ENCODE assay signal across 10 mouse cellular contexts in the genomic region with DNA sequence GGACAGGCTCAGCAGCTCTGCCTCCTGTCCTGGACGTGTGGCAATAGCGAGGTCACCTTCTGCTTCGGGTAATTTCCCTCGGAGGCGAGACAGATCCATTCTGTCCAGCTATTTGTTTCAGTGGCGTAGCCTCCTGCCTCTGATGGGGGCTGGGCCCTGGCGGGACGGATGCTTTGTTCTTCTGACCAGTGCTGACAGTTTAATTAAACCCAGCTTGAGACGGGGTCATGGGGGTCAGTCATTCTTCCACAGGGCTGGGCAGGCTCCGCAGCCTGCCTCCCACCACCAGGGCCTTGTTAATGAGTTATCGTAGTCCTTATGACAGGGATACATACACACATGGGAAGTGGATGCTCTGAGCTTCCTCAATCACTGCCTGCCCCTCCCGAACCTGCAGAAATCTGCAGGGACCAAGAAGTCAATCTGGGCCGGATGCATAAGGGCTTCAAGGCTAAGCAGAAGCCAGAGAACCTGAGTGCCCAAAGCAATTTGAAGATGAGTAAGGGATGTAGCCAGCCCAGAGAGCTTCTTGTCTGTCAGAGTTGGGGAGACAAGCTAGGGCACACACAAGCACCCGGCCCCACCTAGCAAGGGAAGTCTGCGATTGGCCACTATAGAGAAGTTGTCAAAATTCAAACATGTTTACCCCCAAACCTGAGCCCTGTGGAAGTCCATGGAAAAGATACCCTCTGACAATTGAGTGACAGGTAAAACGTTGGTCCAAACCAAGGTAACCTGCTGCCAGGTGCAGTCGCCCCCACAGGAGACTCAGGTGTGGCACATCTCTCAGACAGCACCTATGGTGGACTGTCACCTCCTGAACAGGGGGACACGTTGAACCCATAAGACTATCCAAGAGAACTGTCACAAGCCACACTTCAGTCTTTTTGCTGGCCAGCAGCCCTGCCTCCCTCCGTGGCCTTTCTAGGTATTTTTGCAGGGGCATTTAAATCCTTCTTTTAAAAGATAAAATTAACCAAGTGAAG. TPM values are rescaled to one million over a fixed set of nuclear protein-coding genes. Genes with fewer than 3 reads are reported as not detected.
DNase-seq lines count a peak whose midpoint lies in the region; ATAC-seq lines count a peak whose summit lies in the region.
"Had no signal": no experiment of that assay in that cellular context is flagged by ENCODE, and none has a peak within 500 bp of the region (broad histone marks: within the 10 kb centered on the region; RNA-seq: fewer than 3 reads in every experiment).

No protein-coding gene starts in this region.

- H3K9ac ChIP-seq in hindbrain, embryonic 12.5 days, result no peak overlapping the region
- H3K9ac ChIP-seq in neural tube, embryonic 13.5 days, result peak overlapping the region; percentile 22; the same call in 1 of the 2 replicates
- H3K9ac ChIP-seq: liver, embryonic 13.5 days had no signal

- peak; percentile 79 to 87 for DNase-seq in kidney, postnatal 4 days
- no peak for DNase-seq in kidney, adult 9 months
- DNase-seq in embryo, embryonic 9.5 days (ENCODE audit: extremely low spot score), result peak; percentile 95
- no peak for DNase-seq in gastrocnemius, postnatal 36 days
- DNase-seq in right cerebral cortex, postnatal 4 days, result no peak
- DNase-seq in layer of hippocampus, adult 9-10 months (ENCODE audit: low spot score), result no peak
- DNase-seq: liver, embryonic 13.5 days had no signal

- H3K27ac ChIP-seq in hindbrain, embryonic 12.5 days, result peak overlapping the region; percentile 72
- peak overlapping the region; percentile 35 for H3K27ac ChIP-seq in neural tube, embryonic 13.5 days (replicated peaks)
- H3K27ac ChIP-seq: liver, embryonic 13.5 days had no signal

- no peaks in the 10 kb centered on the region for H3K9me3 ChIP-seq in hindbrain, embryonic 12.5 days (replicated peaks)
- no peaks in the 10 kb centered on the region for H3K9me3 ChIP-seq in neural tube, embryonic 13.5 days
- H3K9me3 ChIP-seq: liver, embryonic 13.5 days had no signal

- peaks cover 42% of the 10 kb centered on the region for H3K4me1 ChIP-seq in hindbrain, embryonic 12.5 days
- peaks cover 73% of the 10 kb centered on the region for H3K4me1 ChIP-seq in neural tube, embryonic 13.5 days (replicated peaks)
- H3K4me1 ChIP-seq: liver, embryonic 13.5 days had no signal

- WGBS in hindbrain, embryonic 12.5 days, result 17% methylated on average over 19 of the region's 19 CpGs
- WGBS in neural tube, embryonic 13.5 days, result 19% methylated on average over 19 of the region's 19 CpGs

- peaks cover 34% of the 10 kb centered on the region for H3K27me3 ChIP-seq in hindbrain, embryonic 12.5 days
- H3K27me3 ChIP-seq in neural tube, embryonic 13.5 days, result peaks cover 7% of the 10 kb centered on the region

- no peak overlapping the region for H3K4me3 ChIP-seq in hindbrain, embryonic 12.5 days
- no peak overlapping the region for H3K4me3 ChIP-seq in neural tube, embryonic 13.5 days
- H3K4me3 ChIP-seq: liver, embryonic 13.5 days had no signal

- peak; percentile 77 for ATAC-seq in hindbrain, embryonic 12.5 days (ENCODE audit: low FRiP score)
- ATAC-seq in neural tube, embryonic 13.5 days (ENCODE audit: low read depth), result peak; percentile 33; the same call in 1 of the 2 replicates

- H3K36me3 ChIP-seq in hindbrain, embryonic 12.5 days, result no peaks in the 10 kb centered on the region
- H3K36me3 ChIP-seq in neural tube, embryonic 13.5 days, result no peaks in the 10 kb centered on the region
- H3K36me3 ChIP-seq: liver, embryonic 13.5 days had no signal

- H3K4me2 ChIP-seq in hindbrain, embryonic 12.5 days (replicated peaks), result peak overlapping the region; percentile 11; the same call in 1 of the 2 replicates
- H3K4me2 ChIP-seq in neural tube, embryonic 13.5 days, result no peak overlapping the region
- H3K4me2 ChIP-seq: liver, embryonic 13.5 days had no signal

- intact Hi-C loops in gastrocnemius, postnatal 36 days (cut with DNase I), result no loop called here

RNA-seq across cellular contexts. Expression of a gene that starts 26.9 kb away (rescaled TPM):
- polyA plus RNA-seq in hindbrain, embryonic 12.5 days (2016; fragmentation: Nextera tagmentation; extraction: Ambion mirVana), result 28.9 and 31.9 TPM in 2 replicates
- 34.2 and 35.8 TPM in 2 replicates for polyA plus RNA-seq in neural tube, embryonic 13.5 days (2015; fragmentation: Nextera tagmentation; extraction: Ambion mirVana)
- total RNA-seq in gastrocnemius, postnatal 36 days (2021), result under 1 TPM; 0.33 to 0.35 TPM
- total RNA-seq: neutrophil, adult 5-6 weeks had no signal

Comparison
In these comparisons a context has a peak if more than half of its experiments do, and no peak if none do; other contexts are left out.
1. DNase-seq: peak in kidney, postnatal 4 days (2 of 2) and embryo, embryonic 9.5 days (single experiment); none in kidney, adult 9 months (single experiment), gastrocnemius, postnatal 36 days (0 of 2), right cerebral cortex, postnatal 4 days (single experiment) and layer of hippocampus, adult 9-10 months (single experiment).